Mouse (Mus musculus) mature B cell (primary cell): ENCODE data around the gene Gm4791.

Source experiments
- in situ Hi-C: fragments of 300-500 bp; cut with MboI; formaldehyde crosslinking; loops from 2 replicates; pipeline ENCODE4 v1.14.3; 2019

Gm4791 gene

DNA sequence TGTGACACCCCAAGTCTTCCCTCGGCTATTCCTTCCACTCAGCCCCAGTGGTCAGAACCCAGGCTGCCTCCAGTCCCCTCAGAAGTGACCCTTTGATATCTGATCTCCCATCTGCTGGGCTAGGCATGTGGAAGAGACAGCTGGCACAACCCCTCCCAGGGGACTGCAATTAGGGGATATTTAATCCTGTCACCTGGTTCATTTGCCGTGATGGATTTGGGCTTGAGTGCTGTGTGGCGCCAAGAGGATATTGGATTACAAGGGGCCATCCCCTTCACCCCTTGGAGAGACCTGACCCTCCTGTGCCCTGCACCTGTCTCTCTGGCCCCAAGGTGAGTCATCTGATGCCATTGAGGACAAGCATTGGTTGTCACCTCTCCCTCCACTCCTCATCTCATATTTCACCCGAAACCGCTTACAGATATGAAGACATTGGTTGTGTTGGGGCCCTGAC, at the start of gene Gm4791:
Gm4791 (plus strand) TSS at position 404 of the 454 bp plus-strand sequence.
- in situ Hi-C loops = no loop called here

DNA sequence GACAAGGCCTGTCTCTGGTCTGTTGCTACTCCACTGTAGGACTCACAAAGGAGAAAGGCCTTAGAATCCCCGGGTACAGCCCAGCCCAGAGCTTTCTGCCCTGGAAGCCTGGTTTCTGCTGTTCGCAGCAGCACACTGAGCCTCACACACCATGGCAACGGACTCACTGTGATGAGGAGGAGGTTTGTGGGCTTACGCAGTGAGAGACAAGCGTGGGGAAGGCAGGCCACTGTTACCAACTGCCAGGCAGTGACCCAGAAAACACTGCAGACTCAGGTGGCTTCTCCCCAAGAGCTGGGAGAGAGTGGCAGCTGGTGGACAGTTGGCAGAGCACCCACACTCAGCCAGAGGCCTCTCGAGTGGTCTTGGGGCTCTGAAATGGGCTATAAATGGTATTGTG, 42.3 kb upstream of the Gm4791 start:
- in situ Hi-C loops = no loop called here

DNA sequence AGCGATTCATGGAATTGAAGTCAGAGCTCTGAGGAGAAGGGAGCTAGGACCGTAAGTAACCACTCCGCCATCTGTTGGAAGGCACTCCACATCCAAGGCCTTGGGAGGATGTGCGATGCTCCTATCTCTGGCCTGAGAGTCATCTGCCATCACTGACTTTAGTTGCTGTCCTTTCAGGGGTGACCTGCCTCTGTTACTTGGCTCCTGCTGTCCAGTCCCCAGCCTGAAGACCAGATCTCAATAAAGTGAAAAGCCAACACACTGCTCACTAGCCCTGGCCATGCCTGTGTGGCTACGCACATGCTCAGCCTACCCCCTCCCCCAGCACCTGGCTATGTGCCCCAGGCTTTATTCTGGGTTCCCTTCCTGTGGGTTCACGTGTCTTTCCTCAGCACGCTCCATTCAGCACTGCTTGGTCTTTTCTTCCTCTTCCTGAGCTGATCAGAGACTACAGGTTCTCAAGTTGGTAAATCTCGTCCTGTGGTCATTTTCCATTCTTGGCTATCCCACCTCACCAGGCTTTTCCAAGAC, 41.1 kb upstream of the Gm4791 start:
- in situ Hi-C loops = no loop called here

DNA sequence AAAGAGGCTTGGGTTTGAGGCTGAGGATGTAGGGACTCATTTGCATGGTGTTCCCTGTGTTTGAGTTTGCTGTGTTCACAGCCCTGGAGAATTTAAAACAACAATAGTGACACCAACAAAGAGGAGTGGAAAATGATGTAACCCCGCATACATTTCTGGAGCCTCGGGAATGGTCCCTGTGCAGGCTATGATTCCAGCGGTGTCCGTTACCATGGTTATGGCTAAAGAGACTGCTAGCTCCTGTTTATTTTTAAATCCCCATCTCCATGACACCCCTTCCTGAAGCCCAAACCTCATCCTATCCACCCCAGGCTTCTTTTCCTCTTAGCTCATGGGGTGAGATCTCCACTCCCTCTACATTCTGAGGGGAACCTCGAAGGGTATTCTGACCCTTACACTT, 32.5 kb upstream of the Gm4791 start:
- in situ Hi-C loops = no loop called here

DNA sequence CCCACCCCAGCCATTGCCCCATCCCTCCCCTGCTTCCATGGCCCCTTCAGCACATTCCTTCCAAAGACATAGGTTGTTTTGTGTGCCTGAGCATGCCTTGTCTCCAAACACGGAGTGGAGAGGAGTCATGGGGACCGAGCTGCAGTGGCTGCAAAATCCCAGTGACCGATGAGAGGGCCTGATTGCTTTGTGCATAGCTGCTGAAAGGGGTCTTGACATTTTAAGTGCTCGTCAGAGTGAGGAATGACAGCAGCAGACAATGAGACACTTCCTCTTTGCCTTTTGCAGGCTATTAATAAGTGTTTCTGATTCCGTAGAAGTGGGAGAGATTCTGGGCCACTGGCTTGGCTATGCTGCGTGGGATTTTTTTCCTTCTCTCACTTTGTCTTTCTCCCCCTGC, 29.6 kb upstream of the Gm4791 start:
- in situ Hi-C loops = no loop called here

DNA sequence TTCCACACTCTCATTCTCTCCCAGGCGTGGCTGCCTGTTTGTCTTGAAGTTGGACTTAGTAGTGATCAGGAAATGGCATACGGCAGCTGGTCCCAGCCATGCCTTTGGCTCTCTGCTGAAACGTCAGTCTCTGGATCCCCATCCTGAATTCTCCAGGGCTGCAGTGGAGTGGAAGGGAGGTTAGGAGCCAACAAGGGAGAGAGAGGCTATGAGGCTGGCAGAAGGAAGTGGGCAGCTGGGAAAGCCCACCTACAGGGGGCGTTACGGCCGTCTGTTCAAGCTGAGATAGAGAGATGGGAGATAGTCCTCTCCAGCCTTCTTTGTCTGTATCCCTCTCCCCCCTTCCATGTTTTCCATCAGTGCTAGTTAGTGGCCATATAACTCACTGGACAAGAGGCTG, 29.1 kb upstream of the Gm4791 start:
- in situ Hi-C loops = no loop called here

DNA sequence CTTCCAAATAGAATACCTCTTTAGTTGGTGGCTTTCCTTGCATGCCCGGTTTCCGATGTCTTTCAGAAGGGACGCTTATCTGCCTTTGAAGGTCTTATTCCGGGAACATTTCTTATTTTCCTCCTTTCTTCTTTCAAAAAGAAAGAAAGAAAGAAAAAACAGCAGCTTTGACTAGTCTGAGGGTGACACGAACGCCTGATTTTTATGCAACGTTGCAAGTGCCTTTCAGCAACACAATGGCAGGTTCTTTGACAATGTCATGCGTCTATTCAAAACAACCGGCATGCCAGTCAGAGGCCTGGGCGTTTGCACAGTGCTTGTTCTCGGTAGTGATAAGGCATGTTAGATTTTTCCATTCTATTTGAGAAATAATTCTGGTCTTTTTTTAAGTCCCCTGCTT, 19.7 kb upstream of the Gm4791 start:
- in situ Hi-C loops = no loop called here

DNA sequence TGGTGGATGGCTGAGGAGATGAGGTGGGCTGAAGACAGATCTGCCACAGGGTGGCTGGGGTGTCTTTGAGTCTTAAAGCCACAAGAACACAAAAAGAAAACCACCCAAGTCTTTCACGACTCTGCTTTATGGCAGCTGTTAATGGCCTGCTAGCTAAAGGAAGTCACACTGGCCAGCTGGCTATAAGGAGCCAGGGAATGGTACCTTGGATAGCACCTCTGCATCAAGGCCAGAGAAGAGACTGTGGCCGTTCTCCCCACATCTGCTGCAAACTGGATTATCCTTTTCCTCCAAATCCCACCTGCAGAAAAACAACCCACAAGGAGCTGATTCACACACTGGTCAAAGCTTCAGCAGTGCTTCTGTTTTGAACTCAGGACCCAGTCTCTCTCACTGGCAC, 18.4 kb upstream of the Gm4791 start:
- in situ Hi-C loops = no loop called here

DNA sequence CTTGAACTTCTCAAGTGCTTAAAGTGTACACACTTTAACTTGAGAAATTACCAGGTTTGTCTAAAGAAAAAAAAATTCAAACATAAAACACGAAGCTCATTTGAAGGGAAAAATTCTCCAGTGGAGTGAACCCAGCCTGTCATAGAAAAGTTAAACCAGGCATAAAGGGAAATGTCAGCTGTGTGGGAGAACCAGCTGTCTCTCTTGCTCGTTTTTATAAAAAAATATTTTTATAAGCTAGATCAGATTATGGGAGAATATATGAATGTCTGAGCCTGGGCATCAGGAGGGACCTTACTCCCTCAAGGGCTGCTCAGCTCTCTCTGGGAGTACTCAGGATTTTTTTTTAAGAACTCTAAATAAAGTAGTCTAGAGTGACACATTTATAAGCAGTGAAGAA, 15.1 kb upstream of the Gm4791 start:
- in situ Hi-C loops = no loop called here

DNA sequence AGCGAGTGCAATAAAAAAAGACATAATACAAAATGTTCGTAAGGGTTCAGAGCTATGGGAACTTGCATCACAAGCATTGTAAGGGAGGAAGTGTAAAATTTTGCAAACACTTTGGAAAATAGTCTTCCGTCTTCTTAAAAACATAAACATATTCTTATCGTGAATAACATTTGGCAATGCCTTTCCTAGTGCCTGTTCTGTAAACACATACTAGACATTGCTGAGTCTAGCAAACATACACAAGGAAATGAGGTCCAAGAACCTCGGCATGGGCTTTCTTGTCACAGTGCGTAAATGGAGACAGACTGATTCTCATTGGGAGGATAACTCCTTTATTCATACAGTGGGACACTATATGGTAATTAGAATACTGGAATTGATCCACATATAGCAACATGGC, 43.0 kb downstream of the Gm4791 start:
- in situ Hi-C loops = no loop called here
